Mouse (Mus musculus): ENCODE results near the gene Cep162.

DNA sequence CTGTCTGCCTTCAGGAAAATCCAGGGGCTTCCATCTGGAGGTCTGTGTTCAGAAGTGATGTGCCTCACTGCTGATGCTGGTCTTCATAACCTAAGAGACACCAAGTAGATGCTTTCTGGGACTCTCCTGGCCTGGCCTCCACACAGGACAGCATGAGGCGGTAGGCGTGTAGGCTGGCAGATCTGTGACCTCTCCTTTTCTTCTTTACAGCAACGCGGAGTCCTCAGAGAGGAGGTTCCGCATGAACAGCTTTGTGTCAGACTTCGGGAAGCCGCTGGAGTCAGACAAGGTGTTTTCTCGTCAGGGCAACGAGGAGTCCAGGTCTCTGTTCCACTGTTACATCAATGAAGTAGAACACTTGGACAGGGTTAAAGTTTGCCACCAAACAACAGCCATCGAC, 73.1 kb downstream of the Cep162 start:
- TF ChIP-seq CTCF (conservative IDR thresholded peaks at IDR 0.05; ENCODE audit: low read length) (no peak), POU5F1 (IDR thresholded peaks at IDR 0.05; ENCODE audit: borderline replicate concordance, low read length) (no peak), NANOG (IDR thresholded peaks at IDR 0.05; ENCODE audit: borderline replicate concordance, low read length) (no peak)

Data from E14TG2a.4 (cell line).